Mouse (Mus musculus) limb, embryonic 14.5 days (tissue): ENCODE measurements at regions not wholly inside any gene's neighbourhood (a gene's known extent, or its start where the extent isn't known, plus 50 kb on each side); places are given as distances from the start of the nearest gene placed in this dataset.

Experiments
- ATAC-seq: fragments of 200-750 bp; cut with Nextera tagmentation; 2 replicates; pipeline ENCODE4 v1.8.0; 2017; ENCODE audit warnings: low read depth, moderate number of reproducible peaks, moderate TSS enrichment; ENCODE audit not compliant: low FRiP score
- DNase-seq: peaks from one replicate; pipeline ENCODE4 v3.0.0-alpha.2; 2015; ENCODE audit warnings: low spot score
- H3K27ac ChIP-seq: fragments of 300-500 bp; sonication (generic); replicated peaks from 2 replicates; pipeline ENCODE4 v1.5.1; 2014; ENCODE audit warnings: low read depth, mild to moderate bottlenecking, low read length, moderate library complexity, mixed read lengths
- H3K27me3 ChIP-seq: fragments of 300-500 bp; sonication (generic); 2 replicates; pipeline ENCODE4 v1.6.1; 2014; ENCODE audit warnings: low read length, mixed read lengths; ENCODE audit not compliant: control insufficient read depth, insufficient read depth
- H3K36me3 ChIP-seq: fragments of 300-500 bp; sonication (generic); 2 replicates; pipeline ENCODE4 v1.6.1; 2014; ENCODE audit warnings: mild to moderate bottlenecking, low read length, moderate library complexity, mixed read lengths; ENCODE audit not compliant: control insufficient read depth, insufficient read depth
- H3K4me1 ChIP-seq: fragments of 300-500 bp; sonication (generic); 2 replicates; pipeline ENCODE4 v1.6.1; 2014; ENCODE audit warnings: antibody characterized with exemption, low read length, mixed read lengths; ENCODE audit not compliant: control insufficient read depth, insufficient read depth
- H3K4me2 ChIP-seq: fragments of 300-500 bp; sonication (generic); replicated peaks from 2 replicates; pipeline ENCODE4 v1.6.1; 2014; ENCODE audit warnings: low read depth, mild to moderate bottlenecking, low read length, moderate library complexity; ENCODE audit not compliant: severe bottlenecking
- H3K4me3 ChIP-seq: fragments of 300-500 bp; sonication (generic); replicated peaks from 2 replicates; pipeline ENCODE4 v1.5.1; 2014; ENCODE audit warnings: low read length
- H3K9ac ChIP-seq: fragments of 300-500 bp; sonication (generic); 2 replicates; pipeline ENCODE4 v1.6.1; 2014; ENCODE audit warnings: mild to moderate bottlenecking, low read depth, low read length, moderate library complexity; ENCODE audit not compliant: severe bottlenecking
- H3K9me3 ChIP-seq: fragments of 300-500 bp; sonication (generic); 2 replicates; pipeline ENCODE4 v1.6.1; 2016; ENCODE audit warnings: low read length; ENCODE audit not compliant: control insufficient read depth
- POLR2A ChIP-seq: fragments of 200-500 bp; IDR thresholded peaks from 2 replicates; pipeline ENCODE4 v1.8.0; 2012; ENCODE audit warnings: inconsistent platforms, mild to moderate bottlenecking, moderate library complexity, borderline replicate concordance; ENCODE audit not compliant: insufficient read depth, insufficient read length; ENCODE audit errors: extremely low read depth
- WGBS: fragments of 180-500 bp; shearing (Covaris S2); extraction: QIAGEN DNeasy Blood & Tissue Kit; methylation state at CpG from one replicate; pipeline ENCODE4 v1.1.7; 2014; 5-methylcytosine and 5-hydroxymethylcytosine counted together

- H3K4me3 ChIP-seq, result no peak overlapping the region
- H3K36me3 ChIP-seq, result no peaks in the 10 kb centered on the region
- H3K9me3 ChIP-seq, result no peaks in the 10 kb centered on the region
- no peaks in the 10 kb centered on the region for H3K27me3 ChIP-seq
- no peak overlapping the region for H3K4me2 ChIP-seq
- DNase-seq (peak; percentile 92), ATAC-seq (peak; percentile 87)
- TF ChIP-seq POLR2A, result no peak
- peaks cover 15% of the 10 kb centered on the region for H3K4me1 ChIP-seq
- 0 out of 2 replicates have a peak overlapping the region, but pooled peaks have one; percentile 19 for H3K27ac ChIP-seq
- no peak overlapping the region for H3K9ac ChIP-seq
- 40% methylated on average over 7 of the region's 7 CpGs for WGBS
Observed at GRCm38 (mm10) chr17:15285399-15286043, 91.2 kb downstream of the Dll1 start.

- no peak for TF ChIP-seq POLR2A
- 66% methylated on average over 6 of the region's 6 CpGs for WGBS
- ATAC-seq, result no peak
- Histone ChIP-seq H3K4me1 (no peaks in the 10 kb centered on the region), H3K4me3 (no peak overlapping the region), H3K27ac (no peak overlapping the region), H3K36me3 (no peaks in the 10 kb centered on the region), H3K27me3 (no peaks in the 10 kb centered on the region), H3K9ac (no peak overlapping the region), H3K4me2 (no peak overlapping the region), H3K9me3 (no peaks in the 10 kb centered on the region)
- no peak for DNase-seq
Observed at GRCm38 (mm10) chr17:15269905-15270304, 106.8 kb downstream of the Dll1 start.

- no peaks in the 10 kb centered on the region for H3K36me3 ChIP-seq
- ATAC-seq (no peak), DNase-seq (no peak)
- H3K27ac ChIP-seq, result no peak overlapping the region
- 68% methylated on average over 8 of the region's 8 CpGs for WGBS
- no peak overlapping the region for H3K9ac ChIP-seq
- H3K4me1 ChIP-seq, result no peaks in the 10 kb centered on the region
- no peak overlapping the region for H3K4me2 ChIP-seq
- no peak overlapping the region for H3K4me3 ChIP-seq
- H3K9me3 ChIP-seq, result no peaks in the 10 kb centered on the region
- H3K27me3 ChIP-seq, result no peaks in the 10 kb centered on the region
- TF ChIP-seq POLR2A, result no peak
Observed at GRCm38 (mm10) chr17:15269056-15269612, 107.5 kb downstream of the Dll1 start.

DNA sequence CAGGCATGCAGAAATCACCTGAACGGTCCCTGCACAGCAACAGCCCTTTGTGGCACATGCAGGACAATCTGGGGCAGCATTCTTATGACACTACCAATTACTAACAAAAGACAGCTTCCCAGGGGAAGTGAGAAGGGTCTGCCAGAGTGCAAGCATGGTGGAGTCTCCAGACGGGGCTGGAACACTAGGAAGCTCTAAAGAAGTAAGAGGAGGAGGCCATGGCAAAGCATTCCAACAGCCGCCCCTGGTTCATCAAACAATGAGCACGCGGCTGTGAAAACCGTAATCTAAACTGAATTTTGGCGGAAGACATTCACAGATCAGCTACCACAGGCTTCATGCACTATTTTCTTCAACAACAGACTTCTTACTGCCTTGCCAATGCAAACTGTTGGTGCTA lies 109.0 kb downstream of the Dll1 start:
- Histone ChIP-seq H3K4me3 (no peak overlapping the region), H3K4me1 (no peaks in the 10 kb centered on the region), H3K27me3 (no peaks in the 10 kb centered on the region), H3K9me3 (no peaks in the 10 kb centered on the region), H3K4me2 (no peak overlapping the region), H3K36me3 (no peaks in the 10 kb centered on the region), H3K27ac (no peak overlapping the region), H3K9ac (no peak overlapping the region)
- WGBS, result 72% methylated on average over 7 of the region's 7 CpGs
- DNase-seq (no peak), ATAC-seq (no peak)
- TF ChIP-seq POLR2A, result no peak

- 35% methylated on average over 11 of the region's 11 CpGs for WGBS
- H3K4me2 ChIP-seq, result no peak overlapping the region
- no peak overlapping the region for H3K27ac ChIP-seq
Observed at GRCm38 (mm10) chr17:15259427-15260101, 117.1 kb downstream of the Dll1 start.

More at GRCm38 (mm10) chr17:15259427-15260101, 117.1 kb downstream of the Dll1 start:
- no peaks in the 10 kb centered on the region for H3K27me3 ChIP-seq
- no peak overlapping the region for H3K9ac ChIP-seq
- H3K9me3 ChIP-seq, result no peaks in the 10 kb centered on the region
- H3K4me3 ChIP-seq, result no peak overlapping the region
- ATAC-seq (no peak), DNase-seq (no peak)
- H3K36me3 ChIP-seq, result no peaks in the 10 kb centered on the region
- no peak for TF ChIP-seq POLR2A
- peaks cover 10% of the 10 kb centered on the region; the same call in 1 of the 2 replicates for H3K4me1 ChIP-seq
